Mouse (Mus musculus) stomach, embryonic 14.5 days (tissue): ENCODE measurements around the gene Ergic2. TPM values are rescaled to one million over a fixed set of nuclear protein-coding genes. Genes with fewer than 3 reads are reported as not detected.

Source experiments
- ATAC-seq: fragments of 200-750 bp; cut with Nextera tagmentation; 2 replicates; pipeline ENCODE4 v1.8.0; 2017; ENCODE audit warnings: low read depth, moderate TSS enrichment; ENCODE audit not compliant: insufficient number of reproducible peaks, insufficient read depth, low FRiP score
- H3K27ac ChIP-seq: fragments of 300-500 bp; sonication (generic); 2 replicates; pipeline ENCODE4 v1.5.1; 2014; ENCODE audit warnings: mild to moderate bottlenecking, low read length, moderate library complexity, mixed read lengths
- H3K27me3 ChIP-seq: fragments of 300-500 bp; sonication (generic); 2 replicates; pipeline ENCODE4 v1.6.1; 2014; ENCODE audit warnings: low read length, control low read depth, mixed read lengths; ENCODE audit not compliant: control insufficient read depth, insufficient read depth
- H3K36me3 ChIP-seq: fragments of 300-500 bp; sonication (generic); 2 replicates; pipeline ENCODE4 v1.6.1; 2014; ENCODE audit warnings: mild to moderate bottlenecking, control low read depth, low read length, moderate library complexity, mixed read lengths; ENCODE audit not compliant: control insufficient read depth, insufficient read depth
- H3K4me1 ChIP-seq: fragments of 300-500 bp; sonication (generic); 2 replicates; pipeline ENCODE4 v1.6.1; 2014; ENCODE audit warnings: low read length, control low read depth, mixed read lengths; ENCODE audit not compliant: control insufficient read depth, insufficient read depth
- H3K4me2 ChIP-seq: fragments of 300-500 bp; sonication (generic); replicated peaks from 2 replicates; pipeline ENCODE4 v1.6.1; 2014; ENCODE audit warnings: low read depth, low read length, control low read depth
- H3K4me3 ChIP-seq: fragments of 300-500 bp; sonication (generic); 2 replicates; pipeline ENCODE4 v1.5.1; 2014; ENCODE audit warnings: low read depth, low read length, control low read depth
- H3K9ac ChIP-seq: fragments of 300-500 bp; sonication (generic); replicated peaks from 2 replicates; pipeline ENCODE4 v1.6.1; 2014; ENCODE audit warnings: low read depth, mild to moderate bottlenecking, control low read depth, low read length, moderate library complexity, mixed read lengths
- H3K9me3 ChIP-seq: fragments of 300-500 bp; sonication (generic); 2 replicates; pipeline ENCODE4 v1.6.1; 2016; ENCODE audit warnings: low read depth, low read length, control low read depth; ENCODE audit not compliant: control insufficient read depth
- WGBS: fragments of 180-500 bp; shearing (Covaris S2); extraction: QIAGEN DNeasy Blood & Tissue Kit; methylation state at CpG from one replicate; pipeline ENCODE4 v1.1.7; 2014; 5-methylcytosine and 5-hydroxymethylcytosine counted together
- polyA plus RNA-seq: library from polyadenylated mRNA; unstranded; fragments of >200 nt; fragmentation: Nextera tagmentation; extraction: Ambion mirVana; gene quantifications from 2 replicates; pipeline ENCODE4 v1.2.1, GENCODE M21; 2014

The Ergic2 gene
- polyA plus RNA-seq: 220 and 230 TPM in 2 replicates

DNA sequence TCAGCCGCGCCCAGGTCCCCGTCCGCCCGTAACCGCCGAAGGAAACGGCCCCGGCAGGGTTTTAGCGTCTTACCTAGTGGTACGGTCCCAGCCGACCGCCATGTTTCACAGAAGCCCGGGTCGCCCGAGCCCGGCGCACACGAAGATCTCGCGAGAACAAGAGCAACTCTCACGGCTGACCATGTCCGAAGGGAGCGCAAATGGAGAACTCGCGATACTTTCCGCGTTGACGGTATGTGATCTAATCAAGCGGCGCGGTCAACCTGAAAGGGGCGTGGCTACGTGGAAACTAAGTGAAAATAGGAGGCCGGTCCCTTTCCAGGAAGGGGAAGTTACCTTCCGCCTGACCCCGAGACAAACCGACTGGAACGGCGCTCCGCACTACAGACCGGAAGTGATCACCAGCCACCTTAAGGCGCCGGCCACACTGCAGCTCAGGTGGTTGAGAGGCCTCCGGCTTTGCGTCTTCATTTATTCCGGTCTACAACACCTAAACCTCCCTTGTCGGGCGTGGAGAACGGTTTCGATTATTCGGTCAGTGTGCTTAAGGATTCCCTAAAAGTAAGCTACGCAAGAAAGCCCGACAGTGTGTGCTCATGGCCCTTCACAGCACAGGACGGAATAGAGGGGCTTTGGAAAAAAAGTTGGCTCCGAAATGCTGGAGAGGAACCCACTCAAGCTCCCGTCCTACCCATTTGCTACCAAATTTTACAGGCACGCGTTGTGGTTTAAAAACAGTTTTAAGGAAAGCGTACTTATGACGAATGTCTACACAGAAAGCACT, at the start of gene Ergic2:
Gene Ergic2 (minus strand): TSS at position 478 of the 784 bp plus-strand sequence.
- under 1% methylated on average over 59 of the region's 61 CpGs for WGBS
- H3K27ac ChIP-seq: peak within 1 kb of the TSS; percentile 87
- no peaks in the 10 kb centered on the region for H3K36me3 ChIP-seq
- peak within 1 kb of the TSS; percentile 91 for H3K4me3 ChIP-seq
- no peaks in the 10 kb centered on the region for H3K9me3 ChIP-seq
- H3K9ac ChIP-seq: peak within 1 kb of the TSS; percentile 94
- H3K4me1 ChIP-seq: no peaks in the 10 kb centered on the region; the same call in 1 of the 2 replicates
- peak; percentile 97 for ATAC-seq
- H3K4me2 ChIP-seq: peak within 1 kb of the TSS; percentile 80
- no peaks in the 10 kb centered on the region for H3K27me3 ChIP-seq

DNA sequence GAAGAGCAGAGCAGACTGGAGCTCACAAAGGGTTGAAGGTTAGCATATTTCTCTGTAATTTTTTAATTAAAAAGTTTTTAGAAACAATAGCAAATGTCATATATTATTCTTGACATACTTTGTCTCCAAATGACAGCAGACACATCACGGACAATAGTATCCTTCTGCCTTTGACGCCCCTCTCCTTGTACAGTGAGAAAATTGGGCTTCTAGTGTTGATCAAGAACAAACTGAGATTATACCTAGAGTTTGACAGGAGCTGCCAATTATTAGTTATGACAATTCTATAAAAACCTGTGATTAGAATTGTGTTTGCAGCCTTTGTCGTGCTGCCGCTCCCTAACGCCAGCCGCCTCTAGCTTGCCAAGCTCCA, 48.5 kb upstream of the Ergic2 start:
- 87% methylated on average over 6 of the region's 6 CpGs for WGBS
- no peaks in the 10 kb centered on the region for H3K27me3 ChIP-seq
- no peaks in the 10 kb centered on the region for H3K36me3 ChIP-seq
- no peak overlapping the region for H3K4me2 ChIP-seq
- H3K27ac ChIP-seq: no peak overlapping the region
- 0 out of 2 replicates have a peak, but pooled peaks cover 4% of the 10 kb centered on the region for H3K4me1 ChIP-seq
- H3K4me3 ChIP-seq: no peak overlapping the region
- ATAC-seq: no peak
- no peaks in the 10 kb centered on the region for H3K9me3 ChIP-seq
- H3K9ac ChIP-seq: no peak overlapping the region

GRCm38 (mm10) chr6:148259979-148260728, 48.0 kb upstream of the Ergic2 start:
- 39% methylated on average over 4 of the region's 4 CpGs for WGBS
- no peaks in the 10 kb centered on the region for H3K27me3 ChIP-seq
- H3K9me3 ChIP-seq: no peaks in the 10 kb centered on the region
- H3K4me3 ChIP-seq: no peak overlapping the region
- H3K4me1 ChIP-seq: 0 out of 2 replicates have a peak, but pooled peaks cover 4% of the 10 kb centered on the region
- ATAC-seq: no peak
- no peaks in the 10 kb centered on the region for H3K36me3 ChIP-seq
- H3K27ac ChIP-seq: no peak overlapping the region
- no peak overlapping the region for H3K9ac ChIP-seq
- no peak overlapping the region for H3K4me2 ChIP-seq

DNA sequence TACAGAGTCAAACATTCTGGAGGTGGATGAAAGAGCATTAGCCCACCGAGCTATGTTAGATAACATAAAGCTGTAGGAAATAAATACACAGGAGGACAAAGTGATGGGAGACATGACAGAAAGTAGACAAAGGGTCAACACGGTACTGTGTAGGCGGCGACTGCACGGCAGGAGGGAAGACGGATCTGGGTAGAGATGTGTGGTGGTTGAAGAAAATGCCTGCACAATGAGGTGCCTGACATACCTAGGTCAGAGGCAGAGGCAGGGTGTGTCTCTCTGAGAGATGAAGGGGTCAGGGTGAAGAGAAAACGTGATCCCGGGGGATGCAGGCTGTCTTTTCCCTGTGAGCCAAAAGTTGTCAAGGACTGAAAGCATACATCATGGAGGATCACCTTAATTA, 46.9 kb upstream of the Ergic2 start:
- no peak overlapping the region for H3K27ac ChIP-seq
- WGBS: 49% methylated on average over 8 of the region's 8 CpGs
- no peak overlapping the region for H3K9ac ChIP-seq
- no peak overlapping the region for H3K4me2 ChIP-seq
- H3K9me3 ChIP-seq: no peaks in the 10 kb centered on the region
- no peak overlapping the region for H3K4me3 ChIP-seq
- no peaks in the 10 kb centered on the region for H3K36me3 ChIP-seq
- H3K4me1 ChIP-seq: 0 out of 2 replicates have a peak, but pooled peaks cover 4% of the 10 kb centered on the region
- H3K27me3 ChIP-seq: no peaks in the 10 kb centered on the region
- no peak for ATAC-seq

DNA sequence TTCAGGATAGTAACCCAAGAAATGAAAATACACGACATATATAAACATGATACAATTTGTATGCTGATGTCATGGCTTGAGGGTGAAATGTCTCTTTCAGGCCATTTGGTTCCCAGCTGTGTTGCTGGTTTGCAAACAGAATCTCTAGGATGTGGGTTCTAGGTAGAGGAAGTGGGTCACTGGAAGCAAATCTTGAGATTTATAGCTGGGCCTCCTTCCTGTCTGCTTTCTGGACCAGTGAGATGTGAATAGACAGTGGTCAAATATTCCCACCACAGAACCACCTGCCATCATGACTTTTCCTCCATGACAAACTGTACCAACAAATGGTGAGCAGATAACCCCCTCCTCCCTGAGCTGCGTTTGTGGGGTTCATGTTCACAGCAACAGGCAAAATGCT, 45.6 kb upstream of the Ergic2 start:
- Histone ChIP-seq H3K27me3 (no peaks in the 10 kb centered on the region), H3K27ac (no peak overlapping the region), H3K4me1 (0 out of 2 replicates have a peak, but pooled peaks cover 4% of the 10 kb centered on the region), H3K9ac (no peak overlapping the region), H3K9me3 (no peaks in the 10 kb centered on the region), H3K4me2 (no peak overlapping the region), H3K4me3 (no peak overlapping the region), H3K36me3 (no peaks in the 10 kb centered on the region)
- 81% methylated on average over 2 of the region's 2 CpGs for WGBS
- no peak for ATAC-seq

DNA sequence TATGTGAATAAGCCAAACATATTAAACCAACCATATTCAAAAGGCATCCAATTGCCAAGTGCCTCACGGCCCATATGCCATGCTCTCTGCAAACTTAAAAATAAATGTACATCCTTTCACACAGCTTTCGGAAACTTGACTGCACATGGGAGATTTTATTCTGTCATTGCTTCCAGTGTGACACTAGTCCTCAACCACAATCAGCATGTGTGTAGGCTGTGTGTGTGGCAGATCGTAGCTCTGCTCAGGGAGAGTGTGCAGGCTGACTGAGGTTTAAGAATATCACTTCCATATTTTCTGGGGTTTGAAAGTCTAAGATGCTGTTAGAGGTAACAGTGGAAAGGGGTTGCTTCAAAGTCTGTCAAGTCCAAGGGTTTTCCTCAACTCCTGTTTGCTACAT, 43.9 kb upstream of the Ergic2 start:
- ATAC-seq: no peak
- Histone ChIP-seq H3K27ac (no peak overlapping the region), H3K9me3 (no peaks in the 10 kb centered on the region), H3K9ac (no peak overlapping the region), H3K27me3 (no peaks in the 10 kb centered on the region), H3K4me3 (no peak overlapping the region), H3K36me3 (no peaks in the 10 kb centered on the region), H3K4me1 (0 out of 2 replicates have a peak, but pooled peaks cover 4% of the 10 kb centered on the region), H3K4me2 (no peak overlapping the region)
- 78% methylated on average over 3 of the region's 3 CpGs for WGBS

- Histone ChIP-seq H3K9me3 (no peaks in the 10 kb centered on the region), H3K27ac (no peak overlapping the region), H3K36me3 (no peaks in the 10 kb centered on the region), H3K4me2 (no peak overlapping the region), H3K27me3 (no peaks in the 10 kb centered on the region), H3K4me1 (0 out of 2 replicates have a peak, but pooled peaks cover 4% of the 10 kb centered on the region), H3K9ac (no peak overlapping the region), H3K4me3 (no peak overlapping the region)
- ATAC-seq: no peak
- 52% methylated on average over 1 of the region's 1 CpGs for WGBS
Observed at GRCm38 (mm10) chr6:148255395-148256053, 43.4 kb upstream of the Ergic2 start.

GRCm38 (mm10) chr6:148249221-148249620, 37.0 kb upstream of the Ergic2 start:
- Histone ChIP-seq H3K4me1 (no peaks in the 10 kb centered on the region), H3K4me2 (no peak overlapping the region), H3K27ac (no peak overlapping the region), H3K9ac (no peak overlapping the region), H3K9me3 (no peaks in the 10 kb centered on the region), H3K36me3 (no peaks in the 10 kb centered on the region), H3K4me3 (no peak overlapping the region), H3K27me3 (no peaks in the 10 kb centered on the region)
- ATAC-seq: no peak
- WGBS: 78% methylated on average over 3 of the region's 3 CpGs
